Mouse (Mus musculus): ENCODE results near the gene Gm38655.
"Not testable (repeated sequence)": the region's sequence is repeated elsewhere in the genome, so short reads cannot be mapped to it uniquely, and the experiment has no call there.

Gm38655 gene

DNA sequence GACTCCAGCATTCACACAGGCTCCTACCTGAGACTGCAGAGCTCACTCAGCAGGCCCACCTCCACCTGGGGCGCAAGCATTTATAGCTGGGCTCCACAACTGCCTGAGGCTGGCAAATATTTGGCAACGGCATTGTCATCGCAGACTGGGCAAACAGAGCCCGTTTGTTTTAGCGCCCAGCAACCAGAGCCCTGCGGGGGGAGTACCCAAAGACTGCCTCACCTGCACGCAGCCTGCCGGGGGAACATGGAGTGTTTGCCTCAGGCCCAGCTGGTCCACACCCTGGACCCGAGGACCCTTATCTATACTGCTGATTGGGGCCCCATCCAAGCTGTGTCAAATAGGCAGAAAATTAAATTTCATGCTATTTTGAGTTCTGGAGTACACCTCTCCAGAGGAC lies at the start of gene Gm38655:
Gm38655 (minus strand) TSS at position 61 of the 400 bp plus-strand sequence.
- DNase-seq (ENCODE audit: low read depth, low spot score) = no peak

DNA sequence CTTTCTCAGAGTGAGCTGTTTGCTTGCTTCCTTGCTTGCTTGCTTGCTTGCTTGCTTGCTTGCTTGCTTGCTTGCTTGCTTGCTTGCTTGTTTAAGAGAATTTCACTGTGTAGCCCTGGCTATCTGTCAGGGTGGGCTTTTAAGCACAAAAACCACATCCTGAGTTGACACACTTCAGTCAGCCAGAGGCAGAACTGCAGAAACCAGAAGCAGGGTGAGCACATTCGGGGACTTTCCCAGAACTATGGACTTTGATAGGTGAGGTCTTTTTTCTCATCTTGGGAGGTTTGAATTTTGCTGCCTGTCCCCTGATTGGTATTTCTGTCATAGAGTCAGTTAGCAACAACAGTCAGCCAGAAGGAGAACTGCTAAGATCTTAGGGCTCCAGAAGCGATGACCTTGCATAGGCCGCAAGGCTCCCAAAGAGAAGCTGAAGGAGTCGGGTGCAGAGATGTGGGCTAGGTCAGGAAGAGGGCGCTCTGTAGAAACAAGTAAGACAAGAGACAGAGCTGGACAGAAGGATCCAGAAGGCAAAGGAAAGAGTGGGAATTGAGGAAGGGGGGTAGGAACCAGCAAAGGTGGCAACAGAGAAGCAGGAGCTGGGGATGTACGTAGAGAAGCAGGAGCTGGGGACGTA lies 49.4 kb upstream of the Gm38655 start:
- DNase-seq (ENCODE audit: low read depth, low spot score) = no peak

DNA sequence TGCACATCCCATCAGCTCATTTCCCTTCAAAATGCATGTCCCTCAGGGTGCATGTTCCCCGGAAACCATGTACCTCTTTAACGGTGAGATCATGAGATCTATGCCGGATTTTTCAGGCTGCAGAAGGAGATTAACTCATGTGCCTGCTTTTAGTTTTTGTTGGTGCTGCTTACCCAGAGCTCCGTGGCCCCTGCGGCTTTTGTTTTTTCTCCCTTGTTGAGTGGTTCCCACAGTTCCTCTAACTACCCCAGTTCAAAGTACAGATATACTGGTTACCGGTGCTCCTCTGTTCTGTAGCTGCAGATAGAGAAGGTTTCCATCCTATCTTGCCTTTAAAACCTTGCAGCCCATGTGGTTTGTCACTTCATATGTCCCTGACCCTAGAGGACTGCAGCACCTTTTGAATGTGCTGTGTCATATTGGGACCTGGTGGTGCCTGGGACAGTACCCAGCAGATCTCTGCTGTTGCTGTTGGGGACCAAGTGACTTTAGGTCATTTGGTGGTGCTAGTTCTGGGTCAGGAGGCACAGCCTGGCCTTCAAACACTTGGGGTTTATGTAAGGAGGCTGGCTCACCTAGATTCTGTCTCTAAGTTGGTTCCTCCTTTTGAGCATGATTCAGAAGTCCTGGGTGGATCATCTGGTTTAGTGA lies 47.8 kb upstream of the Gm38655 start:
- DNase-seq (ENCODE audit: low read depth, low spot score) = no peak

DNA sequence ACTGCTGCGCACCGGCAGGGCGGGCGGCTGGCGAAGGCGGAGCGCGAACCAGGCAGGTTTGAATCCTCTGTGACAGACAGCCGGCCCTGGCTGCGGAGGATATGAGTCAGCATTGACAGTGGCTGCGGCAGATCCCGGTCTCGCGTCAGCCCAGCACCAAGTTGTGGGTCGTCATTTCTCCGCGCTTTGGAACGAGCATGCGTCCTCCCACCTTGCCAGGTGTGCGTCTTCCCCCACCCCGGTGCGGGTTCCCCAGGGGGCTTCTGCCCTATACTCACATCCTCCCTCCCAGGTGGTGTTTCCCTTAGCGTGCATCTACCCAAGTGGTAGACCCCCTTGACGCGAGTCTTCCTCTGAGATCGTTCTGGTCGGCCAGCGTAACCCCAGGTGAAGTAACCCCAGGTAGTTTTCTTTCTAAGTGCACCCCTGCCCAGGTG lies 47.3 kb upstream of the Gm38655 start:
- DNase-seq (ENCODE audit: low read depth, low spot score) = not testable (repeated sequence)

DNA sequence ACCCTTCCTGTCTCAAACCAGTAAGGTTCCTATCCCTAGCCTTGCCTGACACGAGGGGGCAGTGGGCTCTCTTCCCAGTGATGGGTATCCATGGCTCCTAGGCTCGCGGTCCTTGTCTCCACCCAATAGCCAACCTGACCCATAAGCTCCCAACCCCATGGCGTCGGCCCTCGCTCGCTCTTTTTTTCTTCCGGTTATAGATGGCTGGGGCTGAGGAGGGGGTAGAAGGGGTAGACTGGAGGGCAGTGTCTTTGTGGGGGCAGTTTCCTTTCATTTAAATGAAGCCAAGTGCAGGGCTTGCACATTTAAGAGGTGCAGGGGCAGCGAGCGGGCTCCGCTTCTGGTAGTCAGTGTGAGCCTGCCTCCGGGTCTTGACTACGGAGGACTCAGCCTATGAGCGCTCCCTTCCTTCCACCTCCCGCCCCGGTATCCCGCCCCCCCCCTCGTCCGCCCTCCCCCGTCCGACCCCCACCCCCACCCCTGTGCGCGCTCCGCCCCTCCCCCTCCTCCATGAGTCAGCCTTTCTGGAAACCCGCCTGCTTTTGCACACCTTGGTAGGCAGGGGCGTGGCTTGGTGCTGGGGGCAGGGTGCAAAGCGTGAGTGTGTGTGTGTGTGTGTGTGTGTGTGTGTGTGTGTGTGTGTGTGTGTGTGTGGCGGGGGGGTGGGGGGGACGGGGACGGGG lies 46.7 kb upstream of the Gm38655 start:
- DNase-seq (ENCODE audit: low read depth, low spot score) = no peak

DNA sequence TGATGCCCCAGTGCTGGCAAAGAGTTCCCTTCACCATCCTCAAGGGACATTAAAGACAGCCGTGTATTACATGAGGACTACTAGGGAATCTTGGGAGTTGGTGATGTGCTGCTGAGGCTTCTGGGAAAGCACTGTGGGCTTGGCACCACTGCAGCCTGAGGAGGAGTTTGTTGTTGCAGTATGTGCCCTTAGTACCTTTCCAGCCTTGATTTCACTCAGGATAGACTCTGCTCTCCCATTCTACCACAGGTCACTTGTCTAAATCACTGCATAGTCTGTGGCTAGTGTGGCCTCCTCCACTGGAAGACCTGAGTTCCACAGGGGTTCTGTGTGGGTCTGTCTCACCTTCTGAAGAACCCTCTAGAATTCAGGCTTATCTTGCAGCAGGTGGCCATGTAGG lies 45.5 kb upstream of the Gm38655 start:
- DNase-seq (ENCODE audit: low read depth, low spot score) = no peak

DNA sequence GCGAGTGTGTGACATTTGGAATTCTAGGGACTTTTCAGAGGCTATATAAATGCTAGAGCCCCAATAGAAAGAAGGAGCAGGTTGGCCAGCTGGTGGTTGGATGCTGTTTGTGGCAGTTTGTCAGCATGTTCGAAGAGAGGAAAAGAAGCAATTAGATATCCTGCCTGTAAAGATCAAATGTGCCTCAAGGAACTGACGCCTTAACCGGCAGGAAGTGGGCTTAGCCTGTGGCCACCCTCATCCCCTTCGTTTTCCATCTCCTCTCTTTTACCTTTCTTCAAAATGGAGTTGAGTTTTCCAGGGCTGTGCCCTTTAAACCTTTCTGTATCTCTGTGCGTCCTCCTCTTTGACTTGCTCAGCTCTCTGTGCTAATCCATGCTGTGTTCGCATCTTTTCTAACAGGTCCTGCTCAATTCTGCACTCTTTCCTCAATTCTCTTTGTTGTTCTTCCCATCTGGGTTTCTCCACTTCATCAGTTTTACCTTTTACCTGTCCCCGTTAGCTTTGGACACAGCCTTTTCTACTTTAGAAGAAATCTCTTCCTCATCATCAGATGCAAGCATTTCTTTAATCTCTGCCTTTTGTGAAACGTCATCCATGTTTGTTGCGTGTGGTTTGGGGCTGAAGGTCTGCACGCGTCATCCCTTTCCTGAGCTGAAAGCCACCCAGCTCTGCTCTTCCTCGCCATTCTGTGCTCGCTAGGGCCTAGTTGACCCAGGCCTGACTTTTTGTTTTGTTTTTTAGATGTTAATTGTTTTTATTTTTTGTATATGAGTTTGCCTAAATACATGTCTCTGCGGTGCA lies 44.4 kb upstream of the Gm38655 start:
- DNase-seq (ENCODE audit: low read depth, low spot score) = no peak

DNA sequence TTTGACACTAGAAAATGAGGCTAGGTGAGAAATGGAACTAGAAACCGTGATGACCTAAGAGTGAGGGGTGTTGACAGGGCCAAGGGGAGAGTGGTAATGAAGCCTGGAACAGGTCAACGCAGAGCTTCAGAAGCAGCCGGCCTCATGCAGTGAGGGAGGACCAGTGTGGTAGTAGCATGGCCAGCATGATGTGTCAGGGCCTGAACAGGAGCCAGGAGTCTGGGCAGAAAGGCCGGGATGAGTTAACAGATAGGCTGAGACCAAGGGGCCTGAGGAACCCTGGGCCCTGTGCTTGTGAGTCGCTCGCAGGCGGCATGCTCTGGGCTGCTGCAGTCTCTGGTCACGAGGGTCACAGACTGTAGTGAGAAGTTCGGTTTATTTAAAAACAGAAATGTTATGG lies 43.7 kb upstream of the Gm38655 start:
- no peak for DNase-seq (ENCODE audit: low read depth, low spot score)

DNA sequence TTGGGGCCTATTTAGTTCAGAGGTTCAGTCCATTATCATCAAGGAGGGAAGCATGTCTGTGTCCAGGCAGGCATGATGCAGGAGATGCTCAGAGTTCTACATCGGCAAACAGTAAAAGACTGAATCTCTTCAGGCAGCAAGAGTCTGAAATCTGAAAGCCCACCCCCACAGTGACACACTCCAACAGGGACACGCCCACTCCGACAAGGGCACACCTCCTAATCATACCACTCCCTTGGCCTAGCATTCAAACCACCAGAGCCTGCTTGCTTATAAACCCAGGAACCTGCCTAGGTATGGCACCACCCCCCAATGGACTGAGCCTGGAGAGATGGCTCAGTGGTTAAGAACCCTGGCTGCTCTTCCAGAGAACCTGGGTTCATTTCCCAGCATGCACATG lies 40.2 kb upstream of the Gm38655 start:
- DNase-seq (ENCODE audit: low read depth, low spot score) = no peak

DNA sequence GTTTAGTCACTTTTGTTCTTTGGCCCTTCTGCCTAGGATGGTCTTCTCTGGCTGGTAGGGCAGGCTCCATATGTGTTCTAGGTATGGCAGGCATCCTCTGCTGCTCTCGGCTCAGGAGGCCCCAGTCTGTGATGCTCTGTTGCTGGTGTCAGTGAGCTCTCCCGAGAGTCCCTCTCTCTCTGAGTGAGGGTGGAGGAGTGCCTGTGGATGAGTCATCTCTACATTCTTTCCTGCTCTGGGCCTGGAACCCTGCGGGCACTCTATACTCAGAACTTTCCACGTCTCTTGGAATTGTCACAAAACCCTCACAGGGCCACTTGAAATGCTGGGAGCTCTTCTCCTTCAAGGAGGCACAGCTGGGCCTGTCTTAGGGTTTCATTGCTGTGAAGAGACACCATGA lies 36.4 kb upstream of the Gm38655 start:
- DNase-seq (ENCODE audit: low read depth, low spot score) = no peak

DNA sequence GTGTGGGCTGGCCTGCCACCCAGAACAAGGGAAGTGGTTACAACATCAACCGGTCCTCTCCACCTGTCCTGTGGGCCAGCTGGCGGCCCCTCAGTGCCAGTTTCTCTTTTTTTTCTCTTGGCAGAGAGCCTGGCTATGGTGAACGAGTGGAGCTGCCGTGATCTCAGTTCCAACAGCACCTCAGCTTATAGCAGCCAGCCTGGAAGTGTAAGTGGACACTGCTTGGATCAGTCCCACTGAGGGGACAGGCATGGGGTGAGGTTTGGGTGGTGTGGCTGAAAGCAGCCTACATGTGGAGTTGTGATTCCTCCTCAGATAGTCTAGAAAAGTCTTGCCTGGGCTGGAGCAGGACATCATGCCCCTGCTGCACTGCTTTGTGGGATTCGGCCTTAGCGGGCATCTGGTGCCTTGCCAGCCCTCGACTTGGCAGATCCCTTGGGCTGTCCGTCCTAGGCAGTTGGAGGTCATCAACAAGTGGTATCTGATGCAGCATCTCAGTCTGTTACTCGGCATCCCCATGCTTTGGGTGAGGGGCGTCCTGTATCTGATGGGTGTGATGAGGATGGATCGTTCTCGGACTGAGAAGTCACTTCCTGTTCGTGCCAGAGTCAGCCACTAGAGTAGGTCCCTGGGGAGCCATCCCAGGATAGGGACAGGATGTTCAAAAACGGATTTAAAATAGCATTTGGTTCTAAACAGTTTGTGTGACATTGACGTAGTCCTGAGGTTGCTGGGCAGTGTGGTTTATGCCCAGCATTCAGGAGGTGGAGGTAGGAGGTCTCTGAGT lies 35.6 kb upstream of the Gm38655 start:
- no peak for DNase-seq (ENCODE audit: low read depth, low spot score)

DNA sequence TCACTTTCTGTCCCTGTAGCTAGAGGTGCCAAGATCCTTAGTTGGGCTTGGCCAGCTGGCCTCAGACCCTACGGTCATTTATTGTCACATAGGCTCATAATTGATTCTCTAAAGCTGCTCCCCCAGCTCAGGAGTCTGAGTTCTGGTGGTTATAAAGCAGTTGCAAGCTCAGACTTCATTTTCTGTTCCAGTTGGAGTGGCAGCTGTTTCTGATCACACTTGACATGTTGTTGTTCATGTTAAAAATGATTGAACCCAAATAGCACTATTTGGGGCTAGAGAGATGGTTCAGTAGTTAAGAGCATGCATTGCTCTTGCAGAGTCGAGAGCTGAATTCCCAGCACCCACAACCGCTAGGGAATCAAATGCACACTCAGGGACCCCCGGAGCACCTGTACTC lies 34.7 kb upstream of the Gm38655 start:
- no peak for DNase-seq (ENCODE audit: low read depth, low spot score)

DNA sequence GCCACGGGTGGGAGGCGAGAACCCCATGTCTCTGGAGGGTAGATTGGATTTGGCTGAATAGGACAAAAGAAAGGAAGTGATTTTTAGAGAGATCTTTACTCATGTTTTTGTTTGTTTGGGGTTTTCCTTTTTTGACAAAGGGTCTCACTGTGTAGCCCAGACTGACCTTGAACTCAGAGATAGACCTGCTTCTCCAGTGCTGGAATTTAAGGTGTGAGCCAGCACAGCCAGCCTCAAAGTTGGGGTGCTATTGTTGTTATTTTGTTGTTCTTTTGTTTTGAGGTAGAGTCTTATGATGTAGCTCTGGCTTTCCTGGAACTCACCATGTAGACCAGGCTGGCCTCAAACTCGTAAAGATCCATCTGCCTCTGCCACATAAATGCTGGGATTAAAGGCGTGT lies 27.1 kb upstream of the Gm38655 start:
- DNase-seq (ENCODE audit: low read depth, low spot score) = no peak

DNA sequence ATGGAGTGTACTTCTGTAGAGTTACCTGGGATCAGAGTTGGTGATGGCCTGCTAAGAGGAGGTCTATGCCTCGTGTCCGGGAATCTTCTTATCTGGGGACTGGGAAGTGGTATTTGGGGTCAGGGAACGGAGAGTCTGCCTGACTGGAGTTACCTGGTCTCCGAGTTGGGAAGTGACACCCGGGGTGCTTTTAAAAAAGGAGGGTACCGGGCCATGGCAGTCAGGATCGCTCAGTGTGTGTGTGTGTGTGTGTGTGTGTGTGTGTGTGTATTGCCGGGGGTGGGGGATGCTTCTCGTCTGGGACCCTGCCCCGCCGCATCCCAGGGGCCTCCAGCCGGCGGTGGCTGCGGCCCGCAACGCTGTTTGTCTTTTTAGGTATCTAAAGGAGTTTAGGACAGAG lies 13.8 kb upstream of the Gm38655 start:
- no peak for DNase-seq (ENCODE audit: low read depth, low spot score)

DNA sequence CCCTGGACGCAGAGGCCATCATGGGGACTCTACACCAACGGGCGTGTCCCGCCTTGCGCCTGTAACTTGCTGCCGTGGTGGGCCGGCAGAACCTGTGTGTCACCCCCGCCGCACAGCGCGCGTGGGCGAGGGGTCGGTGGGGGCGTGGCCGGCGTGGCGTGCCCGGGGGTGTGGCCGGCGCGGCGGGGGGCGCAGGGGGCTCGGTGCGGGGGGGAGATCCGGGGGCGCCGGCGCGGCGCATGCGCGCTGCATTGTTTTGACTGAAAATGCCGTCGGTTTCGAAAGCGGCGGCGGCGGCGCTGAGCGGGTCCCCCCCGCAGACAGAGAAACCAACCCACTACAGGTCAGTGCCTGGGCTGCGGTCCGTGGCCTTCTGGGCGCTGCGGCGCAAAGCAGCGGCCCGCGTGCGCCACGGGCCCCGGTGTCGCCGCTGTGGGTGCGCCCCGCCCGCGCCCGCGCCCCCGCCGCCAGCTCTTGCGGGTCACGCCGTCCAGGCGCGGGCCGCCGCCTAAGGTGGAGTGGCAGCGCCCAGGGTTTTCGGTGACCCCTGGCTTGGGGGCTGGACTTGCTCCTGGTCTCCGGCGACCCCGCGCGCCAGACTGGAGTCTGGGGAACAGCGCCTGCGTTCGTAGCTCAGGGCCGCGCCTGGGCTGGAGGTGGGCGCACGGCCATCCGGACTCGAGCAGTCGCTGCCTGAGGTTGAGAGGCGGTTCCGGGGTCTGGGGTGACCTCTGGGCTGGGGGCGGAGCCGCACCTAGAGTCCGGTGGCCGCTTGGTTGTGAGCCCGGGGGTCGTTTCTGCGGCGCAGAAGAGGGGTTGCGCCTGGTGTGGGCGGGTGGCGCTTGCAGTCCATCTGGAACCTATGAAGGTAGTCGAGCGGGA lies 13.1 kb upstream of the Gm38655 start, which contains the start of gene Unkl:
Unkl (plus strand) TSS at position 248 of the 882 bp plus-strand sequence.
- no peak for DNase-seq (ENCODE audit: low read depth, low spot score)

DNA sequence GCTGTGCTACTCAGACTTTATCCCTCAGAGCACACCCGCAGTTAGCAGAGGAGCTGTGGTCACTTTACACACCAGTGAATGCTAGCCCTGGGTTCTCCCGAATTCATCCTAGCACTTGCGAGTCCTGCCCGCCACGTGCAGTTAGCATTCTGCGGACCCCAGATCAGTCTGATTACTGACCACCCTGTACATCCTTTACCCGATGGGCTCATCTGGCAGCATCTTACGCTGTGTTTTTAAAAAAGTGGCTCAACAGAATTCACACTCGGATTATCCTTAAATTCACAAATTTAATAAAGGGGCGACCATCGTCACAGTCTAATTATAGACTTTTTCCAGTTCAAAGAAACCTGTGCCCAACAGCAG lies 12.5 kb upstream of the Gm38655 start:
- no peak for DNase-seq (ENCODE audit: low read depth, low spot score)

DNA sequence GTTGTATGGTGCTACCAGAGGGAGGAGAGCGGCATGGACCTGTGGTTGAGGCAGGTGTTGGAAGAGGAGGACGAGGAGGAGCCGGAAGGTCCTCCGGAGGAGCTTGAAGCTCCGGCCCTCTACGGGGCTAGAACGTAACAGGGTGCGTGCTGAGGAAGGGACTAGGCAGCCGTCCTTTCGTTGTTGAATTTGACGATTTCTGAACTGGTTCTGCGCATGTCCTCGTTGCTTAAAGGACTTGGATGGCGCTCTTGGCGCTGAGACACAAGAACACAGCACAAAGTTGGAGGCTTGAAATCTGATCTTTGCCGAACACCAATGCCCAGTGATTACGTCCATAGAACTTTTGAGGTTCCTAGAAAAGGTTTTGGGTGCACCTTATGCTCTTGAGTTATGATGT lies 9.7 kb upstream of the Gm38655 start:
- DNase-seq (ENCODE audit: low read depth, low spot score) = no peak

DNA sequence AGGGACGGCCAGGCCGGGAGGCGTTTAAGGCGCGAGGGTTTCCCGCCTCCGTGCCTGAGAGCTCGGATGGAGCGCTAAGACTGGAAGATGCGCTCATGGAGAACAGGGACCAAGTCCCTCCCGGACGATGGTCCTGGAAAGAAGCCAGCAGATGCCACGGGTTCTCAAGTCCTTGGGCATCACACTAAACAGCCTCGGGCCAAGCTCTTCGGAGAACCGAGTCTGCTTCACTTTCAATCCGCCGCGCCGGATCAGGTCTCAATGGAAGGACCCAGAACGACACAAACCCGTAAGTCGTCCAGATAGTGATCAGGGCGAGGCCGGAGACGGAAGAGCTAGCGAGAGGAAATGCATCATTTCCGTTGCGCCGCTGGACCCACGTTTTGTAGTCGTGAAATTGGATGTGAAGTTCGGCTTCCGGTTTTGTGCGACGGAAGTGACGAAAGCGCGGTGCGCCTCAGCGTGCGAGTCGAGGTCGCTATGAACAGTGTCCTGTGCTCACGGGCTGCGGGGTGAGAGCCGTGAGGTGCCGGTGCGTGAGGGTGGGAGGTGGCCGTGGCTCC lies 8.9 kb upstream of the Gm38655 start, which contains the start of gene BC003965:
BC003965 (plus strand) TSS at position 426 of the 563 bp plus-strand sequence.
- peak; percentile 95 for DNase-seq (ENCODE audit: low read depth, low spot score)

DNA sequence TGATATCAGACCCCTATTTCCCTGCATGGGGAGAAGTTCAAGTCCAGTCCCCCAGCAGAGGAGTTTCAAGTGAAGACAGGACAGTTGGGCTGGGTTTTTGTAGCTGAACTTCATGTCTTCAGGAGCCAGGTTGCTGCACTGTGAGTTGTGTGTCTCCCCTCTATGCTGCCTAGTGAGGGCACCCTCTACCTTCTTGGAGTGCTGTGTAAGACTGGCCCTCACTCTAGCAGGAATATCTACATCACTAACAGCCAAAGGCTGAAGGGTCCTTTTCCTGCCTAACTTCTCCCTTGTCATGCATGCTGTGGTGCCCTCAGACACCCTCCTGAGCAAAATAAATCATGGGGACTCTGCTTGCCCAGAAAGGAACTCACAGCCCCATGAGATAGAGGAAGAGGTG lies 8.0 kb upstream of the Gm38655 start:
- no peak for DNase-seq (ENCODE audit: low read depth, low spot score)

DNA sequence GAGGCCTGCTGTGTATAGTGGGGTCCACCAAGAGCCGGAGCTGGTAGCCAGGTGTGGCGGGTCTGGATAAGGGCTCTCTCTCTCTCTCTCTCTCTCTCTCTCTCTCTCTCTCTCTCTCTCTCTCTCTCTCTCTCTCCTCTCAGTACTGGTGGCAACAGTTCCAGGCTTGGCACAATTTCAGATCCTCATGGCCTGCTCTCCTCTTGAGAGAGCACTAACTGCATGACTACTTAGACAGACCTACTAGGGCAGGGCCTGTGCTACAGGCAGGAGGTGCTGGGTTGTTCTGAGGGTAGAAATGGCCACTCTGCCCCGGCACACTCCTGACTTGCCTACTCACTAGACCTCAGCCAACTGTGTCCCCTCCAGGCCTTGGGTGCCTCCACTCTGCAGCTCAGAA lies 2.7 kb downstream of the Gm38655 start:
- DNase-seq (ENCODE audit: low read depth, low spot score) = no peak
